Mouse (Mus musculus) thymus, adult 2 months (tissue): ENCODE measurements around the gene Hoxb9. TPM values are rescaled to one million over a fixed set of nuclear protein-coding genes. Genes with fewer than 3 reads are reported as not detected.

ENCODE experiments used
- DNase-seq: peaks from one replicate; pipeline ENCODE4 v3.0.0; 2021
- H3K27ac ChIP-seq: fragments of 200-500 bp; 2 replicates; pipeline ENCODE4 v1.5.1; 2012; ENCODE audit warnings: low read length, control low read depth; ENCODE audit not compliant: control insufficient read depth, insufficient read depth
- H3K27me3 ChIP-seq: fragments of 200-500 bp; 2 replicates; pipeline ENCODE4 v1.6.1; 2012; ENCODE audit warnings: mild to moderate bottlenecking, low read length, moderate library complexity, mixed read lengths; ENCODE audit not compliant: control insufficient read depth, insufficient read depth
- H3K36me3 ChIP-seq: fragments of 200-500 bp; 2 replicates; pipeline ENCODE4 v1.6.1; 2012; ENCODE audit warnings: mild to moderate bottlenecking, low read length, moderate library complexity; ENCODE audit not compliant: control insufficient read depth, insufficient read depth
- H3K4me1 ChIP-seq: fragments of 200-500 bp; replicated peaks from 2 replicates; pipeline ENCODE4 v1.6.1; 2012; ENCODE audit warnings: low read length; ENCODE audit not compliant: control insufficient read depth, insufficient read depth
- H3K4me3 ChIP-seq: fragments of 200-500 bp; 2 replicates; pipeline ENCODE4 v1.5.1; 2012; ENCODE audit warnings: mild to moderate bottlenecking, low read length, control low read depth, moderate library complexity; ENCODE audit not compliant: control insufficient read depth, insufficient read depth
- CTCF ChIP-seq: fragments of 200-500 bp; IDR thresholded peaks from 2 replicates; pipeline ENCODE4 v1.5.1; 2012; ENCODE audit warnings: mild to moderate bottlenecking, control low read depth, low read length, moderate library complexity, borderline replicate concordance; ENCODE audit not compliant: control insufficient read depth, poor library complexity, insufficient read depth; ENCODE audit errors: extremely low read depth
- POLR2A ChIP-seq: fragments of 200-500 bp; IDR thresholded peaks from 2 replicates; pipeline ENCODE4 v1.6.1; 2012; ENCODE audit warnings: mild to moderate bottlenecking, low read length, control low read depth, moderate library complexity; ENCODE audit not compliant: control insufficient read depth, poor library complexity, insufficient read depth; ENCODE audit errors: extremely low read depth
- WGBS: fragments of 180-500 bp; shearing (Covaris S2); methylation state at CpG from one replicate; pipeline ENCODE4 v1.1.7; 2018; 5-methylcytosine and 5-hydroxymethylcytosine counted together
- polyA plus RNA-seq: library from polyadenylated mRNA; depleted of rRNA; stranded (reverse); fragments of >200 nt; gene quantifications from 2 replicates; pipeline ENCODE4 v1.2.3, GENCODE M21; 2012

Hoxb9 gene
- polyA plus RNA-seq, 1 experiment: 0.22 TPM

GRCm38 (mm10) chr11:96316696-96317607 is 45.7 kb downstream of the Hoxb9 start:
- Histone ChIP-seq H3K4me3 (no peak overlapping the region), H3K27me3 (peaks cover 36% of the 10 kb centered on the region), H3K27ac (no peak overlapping the region), H3K36me3 (no peaks in the 10 kb centered on the region), H3K4me1 (peaks cover 17% of the 10 kb centered on the region)
- WGBS: 89% methylated on average over 18 of the region's 18 CpGs
- TF ChIP-seq CTCF (no peak), POLR2A (no peak)
- DNase-seq: no peak

GRCm38 (mm10) chr11:96317608-96318367 is 46.5 kb downstream of the Hoxb9 start, which contains the start of gene Hoxb4:
Hoxb4 (plus strand) TSS chr11:96318267.
- H3K36me3 ChIP-seq: no peaks in the 10 kb centered on the region
- peaks cover 36% of the 10 kb centered on the region for H3K27me3 ChIP-seq
- peak within 1 kb of the TSS; percentile 67 for H3K4me3 ChIP-seq
- peaks cover 15% of the 10 kb centered on the region for H3K4me1 ChIP-seq
- no peak within 1 kb of the TSS for H3K27ac ChIP-seq
- TF ChIP-seq POLR2A (no peak), CTCF (no peak)
- 41% methylated on average over 28 of the region's 28 CpGs for WGBS
- DNase-seq: no peak

GRCm38 (mm10) chr11:96318368-96319070 is 47.3 kb downstream of the Hoxb9 start:
- no peak for TF ChIP-seq POLR2A
- no peak for TF ChIP-seq CTCF
- Histone ChIP-seq H3K27me3 (peaks cover 34% of the 10 kb centered on the region), H3K4me3 (peak overlapping the region; percentile 67), H3K36me3 (no peaks in the 10 kb centered on the region), H3K27ac (no peak overlapping the region), H3K4me1 (peaks cover 15% of the 10 kb centered on the region)
- DNase-seq: peak; percentile 60
- WGBS: under 1% methylated on average over 39 of the region's 45 CpGs

- no peak overlapping the region for H3K27ac ChIP-seq
- H3K27me3 ChIP-seq: peaks cover 27% of the 10 kb centered on the region
- DNase-seq: peak; percentile 8
- no peaks in the 10 kb centered on the region for H3K36me3 ChIP-seq
- H3K4me1 ChIP-seq: peaks cover 15% of the 10 kb centered on the region
- 2% methylated on average over 33 of the region's 34 CpGs for WGBS
- no peak for TF ChIP-seq CTCF
- no peak for TF ChIP-seq POLR2A
- peak overlapping the region; percentile 67 for H3K4me3 ChIP-seq
Measured at GRCm38 (mm10) chr11:96319071-96319902, 48.0 kb downstream of the Hoxb9 start.

- 22% methylated on average over 29 of the region's 29 CpGs for WGBS
- Histone ChIP-seq H3K4me1 (peaks cover 15% of the 10 kb centered on the region), H3K4me3 (peak overlapping the region; percentile 22; the same call in 1 of the 2 replicates), H3K36me3 (no peaks in the 10 kb centered on the region), H3K27ac (no peak overlapping the region), H3K27me3 (peaks cover 20% of the 10 kb centered on the region)
- TF ChIP-seq POLR2A (no peak), CTCF (no peak)
- no peak for DNase-seq
Measured at GRCm38 (mm10) chr11:96319910-96320309, 48.7 kb downstream of the Hoxb9 start.

GRCm38 (mm10) chr11:96320688-96321087 is 49.4 kb downstream of the Hoxb9 start:
- Histone ChIP-seq H3K27ac (no peak overlapping the region), H3K36me3 (no peaks in the 10 kb centered on the region), H3K4me3 (no peak overlapping the region), H3K4me1 (peaks cover 15% of the 10 kb centered on the region), H3K27me3 (peaks cover 16% of the 10 kb centered on the region)
- TF ChIP-seq POLR2A (no peak), CTCF (no peak)
- WGBS: 91% methylated on average over 17 of the region's 17 CpGs
- DNase-seq: no peak
